9 mouse cellular contexts compared by ENCODE assay signal in the genomic region with DNA sequence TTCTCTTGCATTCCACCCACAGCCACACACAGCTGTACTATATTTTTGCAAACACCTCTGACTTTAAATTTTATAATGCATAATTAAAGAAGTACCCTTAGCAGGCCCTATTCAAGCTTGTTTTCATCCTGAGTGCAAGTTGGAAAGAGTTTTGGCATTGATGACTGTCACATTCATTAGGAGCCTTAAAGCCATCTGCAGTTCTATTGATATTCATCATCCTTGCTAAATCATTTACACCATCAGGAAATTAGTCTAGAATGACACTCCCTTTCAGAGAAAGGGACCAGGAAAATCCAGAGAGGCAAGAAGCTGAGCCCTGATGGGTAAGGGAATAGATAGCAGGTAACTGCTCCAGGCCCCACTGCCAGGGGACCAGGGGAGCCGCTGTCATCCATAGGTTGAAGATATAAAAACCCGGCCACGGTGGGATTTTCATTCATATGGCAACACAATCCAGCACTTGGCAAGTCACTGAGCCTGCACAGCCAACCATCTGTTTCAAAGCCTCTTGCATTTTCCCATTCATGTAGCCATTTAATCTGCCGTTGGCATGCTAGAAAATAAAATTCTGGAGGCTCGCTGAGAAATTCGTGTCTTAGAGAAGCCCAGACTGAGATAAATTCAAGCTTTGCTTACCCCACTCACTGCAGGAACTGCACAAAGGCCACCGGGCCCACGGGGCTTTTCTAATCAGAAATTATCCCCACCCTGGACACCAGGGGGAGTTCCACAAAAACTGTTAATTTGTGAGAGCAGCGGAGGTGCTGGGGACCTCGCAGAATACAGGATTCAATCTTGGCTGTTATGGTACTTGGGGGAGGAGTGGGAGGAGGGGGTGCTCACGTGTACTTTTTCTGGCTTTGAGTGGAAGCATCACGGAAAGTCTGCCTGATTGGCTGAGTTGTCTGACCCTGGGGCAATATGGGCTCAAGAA.
DNase-seq lines count a peak whose midpoint lies in the region; ATAC-seq lines count a peak whose summit lies in the region.
"Had no signal": no experiment of that assay in that cellular context is flagged by ENCODE, and none has a peak within 500 bp of the region (broad histone marks: within the 10 kb centered on the region; RNA-seq: fewer than 3 reads in every experiment).

No protein-coding gene starts in this region.

- peak; percentile 7 to 16 for DNase-seq in left cerebral cortex, adult 18-20 months (ENCODE audit: low spot score in 2 of 2)
- DNase-seq in left cerebral cortex, adult 8-10 months (ENCODE audit: low spot score in 2 of 2), result no peak
- DNase-seq in NIH3T3 (ENCODE audit: low read depth), result peak; percentile 20
- peak; percentile 37 for DNase-seq in embryonic facial prominence, embryonic 14.5 days (ENCODE audit: low spot score)
- peak; percentile 23 to 58 for DNase-seq in left cerebral cortex, postnatal 25 days (ENCODE audit: low spot score in 2 of 2)
- no peak for DNase-seq in adrenal gland, postnatal 14 days
- no peak for DNase-seq in ovary, postnatal 14 days (ENCODE audit: low spot score)
- no peak for DNase-seq in kidney, adult 11 months

- H3K9ac ChIP-seq in embryonic facial prominence, embryonic 14.5 days (ENCODE audit: low read depth, low read length), result no peak overlapping the region

- no peak overlapping the region for H3K4me3 ChIP-seq in embryonic facial prominence, embryonic 14.5 days (ENCODE audit: low read depth, low read length)
- H3K4me3 ChIP-seq: myocyte had no signal

- no peak for ATAC-seq in embryonic facial prominence, embryonic 14.5 days (ENCODE audit: low read depth)

- H3K36me3 ChIP-seq in embryonic facial prominence, embryonic 14.5 days (ENCODE audit: control insufficient read depth, insufficient read depth, low read length), result no peaks in the 10 kb centered on the region

- H3K27ac ChIP-seq in embryonic facial prominence, embryonic 14.5 days (replicated peaks; ENCODE audit: low read depth, low read length), result no peak overlapping the region

- H3K4me1 ChIP-seq in embryonic facial prominence, embryonic 14.5 days (ENCODE audit: control insufficient read depth, insufficient read depth, low read length), result no peaks in the 10 kb centered on the region

- no peak overlapping the region for H3K4me2 ChIP-seq in embryonic facial prominence, embryonic 14.5 days (ENCODE audit: low read depth, low read length)

- WGBS in embryonic facial prominence, embryonic 14.5 days, result 60% methylated on average over 12 of the region's 12 CpGs

- intact Hi-C loops in left cerebral cortex, postnatal 25 days (cut with DNase I), result no loop called here

- no peaks in the 10 kb centered on the region for H3K9me3 ChIP-seq in embryonic facial prominence, embryonic 14.5 days (ENCODE audit: control insufficient read depth, low read length)

- no peaks in the 10 kb centered on the region for H3K27me3 ChIP-seq in embryonic facial prominence, embryonic 14.5 days (replicated peaks; ENCODE audit: control insufficient read depth, insufficient read depth, low read length)

Comparison
In these comparisons a context has a peak if more than half of its experiments do, and no peak if none do; other contexts are left out.
1. DNase-seq: peak in left cerebral cortex, adult 18-20 months (2 of 2), NIH3T3 (single experiment), embryonic facial prominence, embryonic 14.5 days (single experiment) and left cerebral cortex, postnatal 25 days (2 of 2); none in left cerebral cortex, adult 8-10 months (0 of 2), adrenal gland, postnatal 14 days (single experiment), ovary, postnatal 14 days (single experiment) and kidney, adult 11 months (single experiment).